ENCODE assay signal across 14 mouse cellular contexts in the genomic region with DNA sequence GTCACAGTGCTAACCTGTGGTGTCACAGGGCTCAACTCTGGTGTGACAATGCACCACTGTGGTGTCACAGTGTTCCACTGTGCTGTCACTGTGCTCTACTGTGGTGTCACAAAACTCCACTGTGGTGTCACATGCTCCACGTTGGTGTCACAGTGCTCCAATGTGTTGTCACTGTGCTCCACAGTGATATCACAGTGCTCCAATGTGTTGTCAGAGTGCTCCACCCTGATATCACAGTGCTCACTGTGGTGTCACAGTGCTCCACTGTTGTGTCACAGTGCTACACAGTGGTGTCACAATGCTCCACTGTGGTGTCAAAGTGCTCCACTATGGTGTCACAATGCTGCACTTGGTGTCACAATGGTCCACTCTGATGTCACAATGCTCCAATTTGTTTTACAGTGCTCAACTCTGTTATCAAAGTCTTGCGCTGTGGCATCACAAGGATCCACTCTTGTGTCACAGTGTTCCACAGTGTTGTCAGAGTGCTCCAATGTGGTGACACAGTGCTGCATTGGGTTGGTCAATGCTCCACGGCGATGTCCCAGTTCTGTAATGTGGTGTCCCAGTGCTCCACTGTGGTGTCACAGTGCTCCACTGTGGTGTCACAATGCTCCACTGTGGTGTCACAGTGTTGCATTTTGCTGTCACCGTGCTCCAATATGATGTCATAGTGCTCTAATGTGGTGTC.
DNase-seq lines count a peak whose midpoint lies in the region; ATAC-seq lines count a peak whose summit lies in the region.
"Had no signal": no experiment of that assay in that cellular context is flagged by ENCODE, and none has a peak within 500 bp of the region (broad histone marks: within the 10 kb centered on the region; RNA-seq: fewer than 3 reads in every experiment).

No protein-coding gene starts in this region.

- ATAC-seq in granulocyte monocyte progenitor cell, adult 5-6 weeks (replicated peaks; ENCODE audit: poor library complexity, severe bottlenecking) = 0 out of 2 replicates have a peak, but pooled peaks have one; percentile 10
- ATAC-seq: Patski had no signal

- H3K4me3 ChIP-seq in heart, embryonic 10.5 days = no peak overlapping the region
- H3K4me3 ChIP-seq: erythroblast, embryonic 14.5 days; heart, embryonic 12.5 days; liver, embryonic 13.5 days had no signal

- peaks cover 85% of the 10 kb centered on the region for H3K9me3 ChIP-seq in heart, embryonic 10.5 days

- no peaks in the 10 kb centered on the region for H3K27me3 ChIP-seq in heart, embryonic 10.5 days (ENCODE audit: insufficient read depth, poor library complexity, severe bottlenecking)
- H3K27me3 ChIP-seq: heart, embryonic 12.5 days; liver, embryonic 13.5 days; Patski had no signal

- no peak overlapping the region for H3K27ac ChIP-seq in heart, embryonic 10.5 days
- H3K27ac ChIP-seq: liver, embryonic 13.5 days had no signal

- WGBS in heart, embryonic 10.5 days = 76% methylated on average over 5 of the region's 5 CpGs

- no peaks in the 10 kb centered on the region for H3K4me1 ChIP-seq in heart, embryonic 10.5 days
- H3K4me1 ChIP-seq: heart, embryonic 12.5 days; liver, embryonic 13.5 days had no signal

- no peaks in the 10 kb centered on the region for H3K36me3 ChIP-seq in heart, embryonic 10.5 days
- H3K36me3 ChIP-seq: heart, embryonic 12.5 days; liver, embryonic 13.5 days had no signal

- DNase-seq in heart, embryonic 10.5 days (ENCODE audit: low spot score) = peak; percentile 57
- no peak for DNase-seq in heart, adult 18-20 months
- peak; percentile 0 for DNase-seq in ovary, postnatal 36 days (ENCODE audit: low spot score)
- DNase-seq in ovary, adult 18-20 months (ENCODE audit: low spot score) = no peak
- DNase-seq in mesoderm, embryonic 11.5 days (ENCODE audit: low read depth, low spot score) = peak; percentile 4
- no peak for DNase-seq in layer of hippocampus, postnatal 10 days (ENCODE audit: low spot score in 2 of 2)
- DNase-seq: cerebellum, adult 11-12 months; heart, postnatal 4 days; kidney, adult 2 months; liver, embryonic 13.5 days had no signal

Comparison
In these comparisons a context has a peak if more than half of its experiments do, and no peak if none do; other contexts are left out.
1. DNase-seq: peak in heart, embryonic 10.5 days (single experiment), ovary, postnatal 36 days (single experiment) and mesoderm, embryonic 11.5 days (single experiment); none in heart, adult 18-20 months (0 of 2), ovary, adult 18-20 months (single experiment) and layer of hippocampus, postnatal 10 days (0 of 2).